8 mouse cellular contexts compared by ENCODE assay signal in the genomic region with DNA sequence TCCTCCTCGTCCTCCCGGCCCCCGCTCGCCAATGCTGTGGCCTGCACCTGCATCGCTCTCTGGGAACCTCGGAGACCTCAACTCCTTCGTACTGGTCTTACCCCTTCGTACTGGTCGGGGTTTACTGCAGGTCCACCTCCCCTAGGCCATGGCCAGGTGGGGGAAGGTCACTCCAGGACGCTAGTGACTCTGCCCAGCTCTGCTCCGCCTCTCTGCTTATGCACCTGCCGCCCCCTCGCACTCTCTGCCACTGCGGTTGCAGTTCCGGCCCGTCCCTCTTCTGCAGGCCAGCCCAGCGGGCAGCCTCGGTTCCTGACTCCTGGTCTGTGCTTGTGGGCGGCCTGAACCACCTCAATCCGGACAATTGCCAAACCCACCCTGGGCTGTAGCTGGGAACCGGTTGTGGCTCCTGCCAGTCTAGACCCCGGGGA. TPM values are rescaled to one million over a fixed set of nuclear protein-coding genes. Genes with fewer than 3 reads are reported as not detected.
DNase-seq lines count a peak whose midpoint lies in the region; ATAC-seq and TF ChIP-seq lines count a peak whose summit lies in the region.

No protein-coding gene starts in this region.

- H3K4me3 ChIP-seq in G1E (ENCODE audit: low read depth, low read length), result peak overlapping the region; percentile 15; the same call in 1 of the 2 replicates
- peak overlapping the region; percentile 81 for H3K4me3 ChIP-seq in forebrain, postnatal 0 days (ENCODE audit: low read depth, low read length)
- peak overlapping the region; percentile 86 for H3K4me3 ChIP-seq in hindbrain, embryonic 16.5 days (ENCODE audit: low read length)
- H3K4me3 ChIP-seq in liver, adult 2 months (ENCODE audit: insufficient read depth, low read depth, low read length), result peak overlapping the region; percentile 68
- H3K4me3 ChIP-seq in midbrain, embryonic 15.5 days, result peak overlapping the region; percentile 82

- ATAC-seq in CD4-positive, CD25-positive, alpha-beta regulatory T cell, adult 4 months, result peak; percentile 23
- ATAC-seq in G1E (ENCODE audit: extremely low read depth, insufficient number of reproducible peaks, low FRiP score, poor library complexity, severe bottlenecking), result no peak
- ATAC-seq in forebrain, postnatal 0 days, result peak; percentile 3
- ATAC-seq in hindbrain, embryonic 16.5 days, result peak; percentile 55; the same call in 1 of the 2 replicates
- ATAC-seq in midbrain, embryonic 15.5 days (replicated peaks), result no peak; the same call in 1 of the 2 replicates

- H3K9me3 ChIP-seq in G1E (replicated peaks), result peaks cover 14% of the 10 kb centered on the region
- no peaks in the 10 kb centered on the region for H3K9me3 ChIP-seq in forebrain, postnatal 0 days (ENCODE audit: low read length)
- no peaks in the 10 kb centered on the region for H3K9me3 ChIP-seq in hindbrain, embryonic 16.5 days (ENCODE audit: control insufficient read depth, low read length)
- H3K9me3 ChIP-seq in midbrain, embryonic 15.5 days, result no peaks in the 10 kb centered on the region

- no peaks in the 10 kb centered on the region for H3K4me1 ChIP-seq in G1E (ENCODE audit: insufficient read depth, low read depth, low read length)
- peaks cover 19% of the 10 kb centered on the region for H3K4me1 ChIP-seq in forebrain, postnatal 0 days (ENCODE audit: insufficient read depth)
- peaks cover 23% of the 10 kb centered on the region for H3K4me1 ChIP-seq in hindbrain, embryonic 16.5 days (ENCODE audit: control insufficient read depth, insufficient read depth, low read depth, low read length)
- peaks cover 20% of the 10 kb centered on the region for H3K4me1 ChIP-seq in liver, adult 2 months (ENCODE audit: control insufficient read depth, insufficient read depth, low read length)
- H3K4me1 ChIP-seq in midbrain, embryonic 15.5 days, result peaks cover 49% of the 10 kb centered on the region

- peak overlapping the region; percentile 97 for H3K27ac ChIP-seq in forebrain, postnatal 0 days (ENCODE audit: low read depth, low read length)
- peak overlapping the region; percentile 97 for H3K27ac ChIP-seq in hindbrain, embryonic 16.5 days (ENCODE audit: low read depth, low read length)
- H3K27ac ChIP-seq in liver, adult 2 months (replicated peaks; ENCODE audit: insufficient read depth, low read depth, low read length), result peak overlapping the region; percentile 93
- peak overlapping the region; percentile 96 for H3K27ac ChIP-seq in midbrain, embryonic 15.5 days

- H3K27me3 ChIP-seq in G1E (ENCODE audit: insufficient read depth, low read length), result peaks cover 6% of the 10 kb centered on the region; the same call in 1 of the 2 replicates
- no peaks in the 10 kb centered on the region for H3K27me3 ChIP-seq in forebrain, postnatal 0 days (ENCODE audit: insufficient read depth, low read length)
- no peaks in the 10 kb centered on the region for H3K27me3 ChIP-seq in hindbrain, embryonic 16.5 days (replicated peaks; ENCODE audit: control insufficient read depth, insufficient read depth, low read length)
- no peaks in the 10 kb centered on the region for H3K27me3 ChIP-seq in liver, adult 2 months (ENCODE audit: control insufficient read depth, insufficient read depth, low read length)
- no peaks in the 10 kb centered on the region for H3K27me3 ChIP-seq in midbrain, embryonic 15.5 days (replicated peaks)

- peak; percentile 64; the same call in 1 of the 2 replicates for TF ChIP-seq POLR2A in liver, adult 2 months (IDR thresholded peaks at IDR 0.05; ENCODE audit: extremely low read depth, insufficient read depth, low read length)

- peak overlapping the region; percentile 71 for H3K4me2 ChIP-seq in forebrain, postnatal 0 days (ENCODE audit: low read depth)
- H3K4me2 ChIP-seq in hindbrain, embryonic 16.5 days (ENCODE audit: low read length), result peak overlapping the region; percentile 73
- peak overlapping the region; percentile 64 for H3K4me2 ChIP-seq in midbrain, embryonic 15.5 days

- WGBS in forebrain, postnatal 0 days, result 3% methylated on average over 22 of the region's 22 CpGs
- 3% methylated on average over 21 of the region's 22 CpGs for WGBS in hindbrain, embryonic 16.5 days
- 3% methylated on average over 22 of the region's 22 CpGs for WGBS in liver, adult 2 months
- 2% methylated on average over 22 of the region's 22 CpGs for WGBS in midbrain, embryonic 15.5 days

- no peak for TF ChIP-seq CTCF in G1E (IDR thresholded peaks at IDR 0.05; ENCODE audit: low read depth, low read length)
- TF ChIP-seq CTCF in forebrain, postnatal 0 days (IDR thresholded peaks at IDR 0.05; ENCODE audit: low read depth), result no peak
- no peak for TF ChIP-seq CTCF in liver, adult 2 months (IDR thresholded peaks at IDR 0.05; ENCODE audit: low read depth, low read length)

- H3K36me3 ChIP-seq in G1E (replicated peaks), result no peaks in the 10 kb centered on the region
- H3K36me3 ChIP-seq in forebrain, postnatal 0 days (ENCODE audit: insufficient read depth), result no peaks in the 10 kb centered on the region
- no peaks in the 10 kb centered on the region for H3K36me3 ChIP-seq in hindbrain, embryonic 16.5 days (ENCODE audit: control insufficient read depth, insufficient read depth, low read length)
- H3K36me3 ChIP-seq in liver, adult 2 months (ENCODE audit: control insufficient read depth, insufficient read depth, low read length), result peaks cover under 1% of the 10 kb centered on the region; the same call in 1 of the 2 replicates
- H3K36me3 ChIP-seq in midbrain, embryonic 15.5 days (replicated peaks), result no peaks in the 10 kb centered on the region

- H3K9ac ChIP-seq in forebrain, postnatal 0 days, result peak overlapping the region; percentile 97
- H3K9ac ChIP-seq in hindbrain, embryonic 16.5 days (ENCODE audit: low read depth, low read length), result peak overlapping the region; percentile 96
- peak overlapping the region; percentile 82 for H3K9ac ChIP-seq in liver, adult 2 months (ENCODE audit: low read depth, low read length)
- H3K9ac ChIP-seq in midbrain, embryonic 15.5 days, result peak overlapping the region; percentile 91

- no peak for DNase-seq in G1E (ENCODE audit: low spot score)
- DNase-seq in forebrain, postnatal 0 days, result no peak
- peak; percentile 94 for DNase-seq in liver, adult 2 months (ENCODE audit: extremely low read depth, low read depth, low spot score)
- peak; percentile 88 for DNase-seq in yolk sac, embryonic 10.5 days (ENCODE audit: low spot score)
- no peak for DNase-seq in cerebellum, adult 11-12 months

- H3K79me2 ChIP-seq in liver, adult 2 months (ENCODE audit: control insufficient read depth, insufficient read depth, low read length), result peaks cover 13% of the 10 kb centered on the region; the same call in 1 of the 2 replicates

RNA-seq across cellular contexts. Expression of a gene that starts 0.5 kb away (rescaled TPM):
- 1 to 10 TPM; 3.4 to 4.1 TPM for polyA plus RNA-seq in CD4-positive, CD25-positive, alpha-beta regulatory T cell, adult 4 months (2017; shearing (Covaris generic))
- not detected in 2 replicates for total RNA-seq in G1E (2014; fragmentation: Nextera tagmentation)
- total RNA-seq in G1E (2017), result 0.06 and 0.76 TPM in 2 replicates
- polyA plus RNA-seq in G1E (2012), result not detected in 2 replicates
- 200 and 226 TPM in 2 replicates for total RNA-seq in forebrain, postnatal 0 days (2014; rRNA removed)
- polyA plus RNA-seq in forebrain, postnatal 0 days (2015; fragmentation: Nextera tagmentation; extraction: Ambion mirVana), result 313 and 432 TPM in 2 replicates
- 383 and 485 TPM in 2 replicates for polyA plus RNA-seq in hindbrain, embryonic 16.5 days (2015; fragmentation: Nextera tagmentation; extraction: Ambion mirVana)
- total RNA-seq in liver, adult 2 months (2014; rRNA removed), result 30.5 and 39.1 TPM in 2 replicates
- polyA plus RNA-seq in liver, adult 2 months (2012; rRNA removed), result 22.4 and 26.0 TPM in 2 replicates
- polyA plus RNA-seq in midbrain, embryonic 15.5 days (2015; fragmentation: Nextera tagmentation; extraction: Ambion mirVana), result 210 and 216 TPM in 2 replicates

Comparison
In these comparisons a context has a peak if more than half of its experiments do, and no peak if none do; other contexts are left out.
1. ATAC-seq: peak in CD4-positive, CD25-positive, alpha-beta regulatory T cell, adult 4 months (single experiment), forebrain, postnatal 0 days (single experiment) and hindbrain, embryonic 16.5 days (single experiment); none in G1E (single experiment) and midbrain, embryonic 15.5 days (single experiment).
2. DNase-seq: peak in liver, adult 2 months (single experiment) and yolk sac, embryonic 10.5 days (single experiment); none in G1E (single experiment), forebrain, postnatal 0 days (single experiment) and cerebellum, adult 11-12 months (single experiment).
3. H3K4me3 ChIP-seq: peak in every context shown above with its lines; median percentile 86 in hindbrain, embryonic 16.5 days; 82 in midbrain, embryonic 15.5 days; 81 in forebrain, postnatal 0 days; 68 in liver, adult 2 months; 15 in G1E.
4. Peak in every context shown above with its lines, with median percentiles within 50 percentile points of each other: H3K27ac ChIP-seq, H3K4me2 ChIP-seq and H3K9ac ChIP-seq.